In genomic region chr8:110454466-110454865, GRCm38 (mm10) we compare ENCODE assay signal across 22 mouse cellular contexts.
DNase-seq lines count a peak whose midpoint lies in the region; ATAC-seq and TF ChIP-seq lines count a peak whose summit lies in the region.
"Had no signal": no experiment of that assay in that cellular context is flagged by ENCODE, and none has a peak within 500 bp of the region (broad histone marks: within the 10 kb centered on the region; RNA-seq: fewer than 3 reads in every experiment).

No protein-coding gene starts in this region.

- H3K4me2 ChIP-seq in kidney, postnatal 0 days (ENCODE audit: low read length) = no peak overlapping the region
- no peak overlapping the region for H3K4me2 ChIP-seq in kidney, embryonic 16.5 days (replicated peaks; ENCODE audit: low read depth, low read length)
- H3K4me2 ChIP-seq: embryonic facial prominence, embryonic 12.5 days; forebrain, embryonic 15.5 days; heart, embryonic 11.5 days; heart, embryonic 15.5 days; hindbrain, embryonic 13.5 days had no signal

- H3K27ac ChIP-seq in kidney, postnatal 0 days = no peak overlapping the region
- no peak overlapping the region for H3K27ac ChIP-seq in kidney, embryonic 16.5 days (ENCODE audit: low read length)
- H3K27ac ChIP-seq: embryonic facial prominence, embryonic 12.5 days; forebrain, embryonic 15.5 days; heart, adult 2 months; heart, embryonic 15.5 days; hindbrain, embryonic 13.5 days; hindbrain, postnatal 0 days had no signal

- H3K4me1 ChIP-seq in kidney, postnatal 0 days (replicated peaks; ENCODE audit: insufficient read depth, low read length) = no peaks in the 10 kb centered on the region
- no peaks in the 10 kb centered on the region for H3K4me1 ChIP-seq in kidney, embryonic 16.5 days (ENCODE audit: insufficient read depth, low read length)
- H3K4me1 ChIP-seq: embryonic facial prominence, embryonic 12.5 days; forebrain, embryonic 15.5 days; heart, embryonic 15.5 days; hindbrain, embryonic 13.5 days had no signal

- ATAC-seq in kidney, postnatal 0 days (replicated peaks; ENCODE audit: low FRiP score, low read depth) = no peak
- no peak for ATAC-seq in kidney, embryonic 16.5 days (ENCODE audit: low FRiP score, low TSS enrichment)
- ATAC-seq: CD4-positive, CD25-positive, alpha-beta regulatory T cell, adult 4 months; forebrain, embryonic 15.5 days; hindbrain, postnatal 0 days had no signal

- H3K9ac ChIP-seq in kidney, postnatal 0 days (ENCODE audit: low read depth, low read length) = no peak overlapping the region
- H3K9ac ChIP-seq in kidney, embryonic 16.5 days (replicated peaks; ENCODE audit: low read length) = no peak overlapping the region
- H3K9ac ChIP-seq: embryonic facial prominence, embryonic 12.5 days; forebrain, embryonic 15.5 days; heart, embryonic 15.5 days; hindbrain, embryonic 13.5 days had no signal

- no peaks in the 10 kb centered on the region for H3K9me3 ChIP-seq in kidney, postnatal 0 days (replicated peaks; ENCODE audit: low read length)
- H3K9me3 ChIP-seq in kidney, embryonic 16.5 days (ENCODE audit: low read length) = no peaks in the 10 kb centered on the region
- H3K9me3 ChIP-seq: embryonic facial prominence, embryonic 12.5 days; forebrain, embryonic 15.5 days; heart, embryonic 15.5 days; hindbrain, embryonic 13.5 days had no signal

- no peak overlapping the region for H3K4me3 ChIP-seq in kidney, postnatal 0 days (replicated peaks; ENCODE audit: low read depth, low read length)
- no peak overlapping the region for H3K4me3 ChIP-seq in kidney, embryonic 16.5 days (ENCODE audit: low read length)
- H3K4me3 ChIP-seq: embryonic facial prominence, embryonic 12.5 days; forebrain, embryonic 15.5 days; heart, adult 2 months; heart, embryonic 15.5 days; hindbrain, embryonic 13.5 days had no signal

- WGBS in kidney, postnatal 0 days = 42% methylated on average over 4 of the region's 4 CpGs
- 55% methylated on average over 4 of the region's 4 CpGs for WGBS in kidney, embryonic 16.5 days

- H3K27me3 ChIP-seq in kidney, postnatal 0 days (ENCODE audit: insufficient read depth, low read length) = no peaks in the 10 kb centered on the region
- H3K27me3 ChIP-seq in kidney, embryonic 16.5 days (ENCODE audit: insufficient read depth, low read length) = no peaks in the 10 kb centered on the region
- H3K27me3 ChIP-seq: embryonic facial prominence, embryonic 12.5 days; forebrain, embryonic 15.5 days; heart, embryonic 15.5 days; hindbrain, embryonic 13.5 days had no signal

- peak; percentile 25 for DNase-seq in adrenal gland, adult 2 months
- no peak for DNase-seq in adrenal gland, adult 18-20 months (ENCODE audit: low spot score in 2 of 2)
- DNase-seq in cerebellum, postnatal 14 days = peak; percentile 41 to 55
- no peak for DNase-seq in cerebellum, adult 11 months
- DNase-seq in kidney, postnatal 0 days (ENCODE audit: low spot score) = peak; percentile 1
- peak; percentile 26 to 56 for DNase-seq in kidney, postnatal 36 days
- DNase-seq in layer of hippocampus, postnatal 36 days = no peak
- DNase-seq: B cell, adult 2 months; cerebellum, adult 18-20 months; cerebellum, postnatal 25 days; gastrocnemius, postnatal 10 days; heart, adult 2 months; heart, postnatal 14 days had no signal

- no peaks in the 10 kb centered on the region for H3K36me3 ChIP-seq in kidney, postnatal 0 days (ENCODE audit: insufficient read depth, low read length)
- no peaks in the 10 kb centered on the region for H3K36me3 ChIP-seq in kidney, embryonic 16.5 days (ENCODE audit: insufficient read depth, low read length)
- H3K36me3 ChIP-seq: embryonic facial prominence, embryonic 12.5 days; forebrain, embryonic 15.5 days; G1E; heart, embryonic 15.5 days; hindbrain, embryonic 13.5 days had no signal

- TF ChIP-seq CTCF in kidney, postnatal 0 days (IDR thresholded peaks at IDR 0.05; ENCODE audit: low read depth) = no peak

Comparison
In these comparisons a context has a peak if more than half of its experiments do, and no peak if none do; other contexts are left out.
1. DNase-seq: peak in adrenal gland, adult 2 months (single experiment), cerebellum, postnatal 14 days (2 of 2), kidney, postnatal 0 days (single experiment) and kidney, postnatal 36 days (2 of 2); none in adrenal gland, adult 18-20 months (0 of 2), cerebellum, adult 11 months (single experiment) and layer of hippocampus, postnatal 36 days (0 of 2).